8 mouse cellular contexts compared by ENCODE assay signal in the genomic region with DNA sequence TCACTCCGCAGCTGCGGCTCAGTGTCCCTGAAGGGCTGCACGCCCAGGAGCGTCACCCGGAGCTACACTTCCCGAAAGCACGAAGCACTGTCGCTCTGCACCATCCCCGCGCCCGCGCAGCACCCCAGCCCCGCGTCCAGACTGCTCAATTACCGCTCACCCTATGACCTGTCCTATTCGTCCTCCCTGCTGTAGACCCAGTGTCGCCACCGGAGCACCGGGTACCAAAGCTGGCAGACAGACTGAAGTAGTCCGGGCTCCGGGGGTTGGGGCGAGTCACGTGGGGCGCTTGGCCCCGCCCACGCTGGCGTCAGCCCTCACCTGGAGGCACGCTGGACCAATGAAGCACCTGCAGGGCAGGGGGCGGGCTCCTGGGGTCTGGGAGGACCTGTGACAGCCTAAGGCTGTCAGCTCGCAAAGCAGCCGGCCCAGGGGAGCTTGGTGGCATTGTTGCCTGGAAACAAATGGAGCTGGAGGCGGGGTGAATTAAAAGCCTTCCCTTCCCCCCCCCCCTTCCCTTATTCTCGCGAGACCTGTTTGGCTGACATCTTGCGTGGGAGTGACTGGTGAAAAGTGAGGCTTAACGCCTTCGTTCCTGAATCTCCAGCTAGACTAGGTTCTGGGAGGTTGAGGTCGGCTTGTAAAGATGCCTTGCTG. TPM values are rescaled to one million over a fixed set of nuclear protein-coding genes. Genes with fewer than 3 reads are reported as not detected.
DNase-seq lines count a peak whose midpoint lies in the region; ATAC-seq and TF ChIP-seq lines count a peak whose summit lies in the region.

Gene Gm29427 (minus strand): TSS at position 239 of the 657 bp plus-strand sequence.

- H3K27me3 ChIP-seq in forebrain, embryonic 16.5 days (replicated peaks; ENCODE audit: control insufficient read depth, insufficient read depth, low read length) = no peaks in the 10 kb centered on the region
- H3K27me3 ChIP-seq in lung, embryonic 15.5 days = no peaks in the 10 kb centered on the region

- no peak within 1 kb of the TSS for H3K27ac ChIP-seq in ES-E14 (ENCODE audit: insufficient read depth, low read depth, low read length, poor library complexity, severe bottlenecking)
- peak within 1 kb of the TSS; percentile 89 for H3K27ac ChIP-seq in forebrain, embryonic 16.5 days (ENCODE audit: low read length)
- H3K27ac ChIP-seq in lung, embryonic 15.5 days = peak within 1 kb of the TSS; percentile 82

- peak within 1 kb of the TSS; percentile 98 for H3K4me2 ChIP-seq in forebrain, embryonic 16.5 days (ENCODE audit: low read length)
- peak within 1 kb of the TSS; percentile 94 for H3K4me2 ChIP-seq in lung, embryonic 15.5 days

- WGBS in forebrain, embryonic 16.5 days = under 1% methylated on average over 38 of the region's 38 CpGs
- under 1% methylated on average over 38 of the region's 38 CpGs for WGBS in lung, embryonic 15.5 days

- DNase-seq in ES-E14 (ENCODE audit: low read depth, low spot score) = peak; percentile 98
- DNase-seq in cerebellum, adult 11-12 months = peak; percentile 99
- peak; percentile 92 for DNase-seq in heart, postnatal 4 days
- peak; percentile 94 for DNase-seq in layer of hippocampus, adult 8-10 months (ENCODE audit: low spot score in 2 of 2)
- peak; percentile 87 for DNase-seq in ovary, adult 18-20 months (ENCODE audit: low spot score)
- peak; percentile 97 for DNase-seq in thymus, postnatal 0 days (ENCODE audit: low spot score)

- peak within 1 kb of the TSS; percentile 91 for H3K9ac ChIP-seq in ES-E14 (ENCODE audit: insufficient read depth, low read depth, low read length, poor library complexity, severe bottlenecking)
- peak within 1 kb of the TSS; percentile 99 for H3K9ac ChIP-seq in forebrain, embryonic 16.5 days (replicated peaks; ENCODE audit: low read depth, low read length)
- peak within 1 kb of the TSS; percentile 91 for H3K9ac ChIP-seq in lung, embryonic 15.5 days

- H3K9me3 ChIP-seq in ES-E14 (ENCODE audit: control insufficient read depth, insufficient read depth, low read depth, low read length) = no peaks in the 10 kb centered on the region
- H3K9me3 ChIP-seq in forebrain, embryonic 16.5 days (ENCODE audit: control insufficient read depth, low read length) = no peaks in the 10 kb centered on the region
- H3K9me3 ChIP-seq in lung, embryonic 15.5 days = no peaks in the 10 kb centered on the region

- H3K36me3 ChIP-seq in ES-E14 (ENCODE audit: control insufficient read depth, insufficient read depth, low read length, poor library complexity, severe bottlenecking) = no peaks in the 10 kb centered on the region; the same call in 1 of the 2 replicates
- peaks cover 3% of the 10 kb centered on the region; the same call in 1 of the 2 replicates for H3K36me3 ChIP-seq in forebrain, embryonic 16.5 days (ENCODE audit: control insufficient read depth, insufficient read depth)
- 0 out of 2 replicates have a peak, but pooled peaks cover 5% of the 10 kb centered on the region for H3K36me3 ChIP-seq in lung, embryonic 15.5 days

- H3K4me3 ChIP-seq in ES-E14 (ENCODE audit: insufficient read depth in 1 of 2, low read depth in 1 of 2, low read length in 2 of 2, poor library complexity in 1 of 2, severe bottlenecking in 1 of 2) = peak within 1 kb of the TSS; percentile 82 to 90
- H3K4me3 ChIP-seq in forebrain, embryonic 16.5 days (replicated peaks; ENCODE audit: low read length) = peak within 1 kb of the TSS; percentile 99
- H3K4me3 ChIP-seq in lung, embryonic 15.5 days = peak within 1 kb of the TSS; percentile 95

- peak; percentile 92 for ATAC-seq in forebrain, embryonic 16.5 days
- ATAC-seq in lung, embryonic 15.5 days (ENCODE audit: borderline replicate concordance, extremely low read depth, low FRiP score, low TSS enrichment) = peak; percentile 92

- peaks cover 0 to 2% of the 10 kb centered on the region in 2 experiments; a peak in 1 of 4 replicates for H3K4me1 ChIP-seq in ES-E14 (ENCODE audit: control insufficient read depth in 2 of 2, insufficient read depth in 2 of 2, low read length in 2 of 2, poor library complexity in 1 of 2)
- peaks cover 20% of the 10 kb centered on the region for H3K4me1 ChIP-seq in forebrain, embryonic 16.5 days (replicated peaks; ENCODE audit: control insufficient read depth, insufficient read depth, low read length)
- peaks cover 16% of the 10 kb centered on the region for H3K4me1 ChIP-seq in lung, embryonic 15.5 days

- in situ Hi-C loops in ES-E14 (cut with MboI; ENCODE audit: low sequenced_read_pairs in 2 of 2, unreplicated experiment in 2 of 2) = no loop called here

TF ChIP-seq in ES-E14, 5 proteins besides CTCF, POLR2A, EP300 and RAD21:
- TF ChIP-seq ZC3H11A (IDR thresholded peaks at IDR 0.05; ENCODE audit: borderline replicate concordance, low read depth, low read length) (no peak), CHD2 (IDR thresholded peaks at IDR 0.05; ENCODE audit: low read depth, low read length) (peak; percentile 97)

RNA-seq across cellular contexts. Expression of gene Gm29427, which starts in this region (rescaled TPM):
- 0.18 TPM in 1 of 2 replicates, not detected in the other for total RNA-seq in ES-E14 (2012; rRNA removed)
- polyA plus RNA-seq in forebrain, embryonic 16.5 days (2015; fragmentation: Nextera tagmentation; extraction: Ambion mirVana) = 0.27 TPM in 1 of 2 replicates, not detected in the other
- not detected for total RNA-seq in heart, postnatal 4 days (2021)
- under 1 TPM in 1 of 4 experiments, not detected in 3; 0.29 TPM for total RNA-seq in layer of hippocampus, adult 8-10 months (2022)
- polyA plus RNA-seq in lung, embryonic 15.5 days (2015; fragmentation: Nextera tagmentation; extraction: Ambion mirVana) = not detected in 2 replicates
- not detected in 2 replicates for polyA plus RNA-seq in thymus, postnatal 0 days (2015; fragmentation: Nextera tagmentation; extraction: Ambion mirVana)

Comparison
In these comparisons a context has a peak if more than half of its experiments do, and no peak if none do; other contexts are left out.
1. Peak in DNase-seq, H3K4me3 ChIP-seq and H3K9ac ChIP-seq in ES-E14; RNA of the gene not detected or under 1 TPM.
2. Peak in ATAC-seq, H3K4me3 ChIP-seq, H3K27ac ChIP-seq, H3K9ac ChIP-seq and H3K4me2 ChIP-seq in forebrain, embryonic 16.5 days; RNA of the gene not detected or under 1 TPM.
3. Peak in DNase-seq in heart, postnatal 4 days; RNA of the gene not detected or under 1 TPM.
4. Peak in DNase-seq in layer of hippocampus, adult 8-10 months; RNA of the gene not detected or under 1 TPM.
5. Peak in ATAC-seq, H3K4me3 ChIP-seq, H3K27ac ChIP-seq, H3K9ac ChIP-seq and H3K4me2 ChIP-seq in lung, embryonic 15.5 days; RNA of the gene not detected or under 1 TPM.
6. Peak in DNase-seq in thymus, postnatal 0 days; RNA of the gene not detected or under 1 TPM.